ENCODE assay signal across 11 mouse cellular contexts in genomic region chr12:25266701-25267571, GRCm38 (mm10).
DNase-seq lines count a peak whose midpoint lies in the region; ATAC-seq lines count a peak whose summit lies in the region.
"Had no signal": no experiment of that assay in that cellular context is flagged by ENCODE, and none has a peak within 500 bp of the region (broad histone marks: within the 10 kb centered on the region; RNA-seq: fewer than 3 reads in every experiment).

No protein-coding gene starts in this region.

- no peak overlapping the region for H3K4me3 ChIP-seq in heart, embryonic 10.5 days
- H3K4me3 ChIP-seq in lung, embryonic 15.5 days = no peak overlapping the region

- 57% methylated on average over 17 of the region's 17 CpGs for WGBS in heart, embryonic 10.5 days
- 53% methylated on average over 17 of the region's 17 CpGs for WGBS in lung, embryonic 15.5 days

- H3K27me3 ChIP-seq in heart, embryonic 10.5 days (ENCODE audit: insufficient read depth, poor library complexity, severe bottlenecking) = peaks cover 10% of the 10 kb centered on the region; the same call in 1 of the 2 replicates
- no peaks in the 10 kb centered on the region for H3K27me3 ChIP-seq in lung, embryonic 15.5 days

- DNase-seq in heart, embryonic 10.5 days (ENCODE audit: low spot score) = no peak
- no peak for DNase-seq in heart, adult 18-20 months
- no peak for DNase-seq in lung, postnatal 25 days (ENCODE audit: low spot score)
- peak; percentile 23 for DNase-seq in R1 (ENCODE audit: low read depth, low spot score)
- DNase-seq in thymus, postnatal 0 days (ENCODE audit: low spot score) = peak; percentile 81
- no peak for DNase-seq in urinary bladder, postnatal 25 days (ENCODE audit: low spot score)
- DNase-seq in layer of hippocampus, postnatal 36 days = no peak
- DNase-seq: adrenal gland, postnatal 14 days; gastrocnemius, postnatal 10 days; kidney, postnatal 14 days had no signal

- no peak overlapping the region for H3K9ac ChIP-seq in lung, embryonic 15.5 days

- peak; percentile 70; the same call in 1 of the 2 replicates for ATAC-seq in lung, embryonic 15.5 days (ENCODE audit: borderline replicate concordance, extremely low read depth, low FRiP score, low TSS enrichment)

- no peaks in the 10 kb centered on the region for H3K9me3 ChIP-seq in heart, embryonic 10.5 days
- no peaks in the 10 kb centered on the region for H3K9me3 ChIP-seq in lung, embryonic 15.5 days

- no peaks in the 10 kb centered on the region for H3K36me3 ChIP-seq in heart, embryonic 10.5 days
- no peaks in the 10 kb centered on the region for H3K36me3 ChIP-seq in lung, embryonic 15.5 days

- no peak overlapping the region for H3K4me2 ChIP-seq in lung, embryonic 15.5 days

- peaks cover 43% of the 10 kb centered on the region for H3K4me1 ChIP-seq in heart, embryonic 10.5 days
- H3K4me1 ChIP-seq in lung, embryonic 15.5 days = peaks cover 47% of the 10 kb centered on the region

- peak overlapping the region; percentile 69 for H3K27ac ChIP-seq in heart, embryonic 10.5 days
- H3K27ac ChIP-seq in lung, embryonic 15.5 days = 0 out of 2 replicates have a peak overlapping the region, but pooled peaks have one; percentile 15

Comparison
In these comparisons a context has a peak if more than half of its experiments do, and no peak if none do; other contexts are left out.
1. DNase-seq: peak in R1 (single experiment) and thymus, postnatal 0 days (single experiment); none in heart, embryonic 10.5 days (single experiment), heart, adult 18-20 months (0 of 2), lung, postnatal 25 days (single experiment), urinary bladder, postnatal 25 days (single experiment) and layer of hippocampus, postnatal 36 days (0 of 2).